Mouse (Mus musculus): ENCODE measurements around the gene Nox4.

Gene Nox4

DNA sequence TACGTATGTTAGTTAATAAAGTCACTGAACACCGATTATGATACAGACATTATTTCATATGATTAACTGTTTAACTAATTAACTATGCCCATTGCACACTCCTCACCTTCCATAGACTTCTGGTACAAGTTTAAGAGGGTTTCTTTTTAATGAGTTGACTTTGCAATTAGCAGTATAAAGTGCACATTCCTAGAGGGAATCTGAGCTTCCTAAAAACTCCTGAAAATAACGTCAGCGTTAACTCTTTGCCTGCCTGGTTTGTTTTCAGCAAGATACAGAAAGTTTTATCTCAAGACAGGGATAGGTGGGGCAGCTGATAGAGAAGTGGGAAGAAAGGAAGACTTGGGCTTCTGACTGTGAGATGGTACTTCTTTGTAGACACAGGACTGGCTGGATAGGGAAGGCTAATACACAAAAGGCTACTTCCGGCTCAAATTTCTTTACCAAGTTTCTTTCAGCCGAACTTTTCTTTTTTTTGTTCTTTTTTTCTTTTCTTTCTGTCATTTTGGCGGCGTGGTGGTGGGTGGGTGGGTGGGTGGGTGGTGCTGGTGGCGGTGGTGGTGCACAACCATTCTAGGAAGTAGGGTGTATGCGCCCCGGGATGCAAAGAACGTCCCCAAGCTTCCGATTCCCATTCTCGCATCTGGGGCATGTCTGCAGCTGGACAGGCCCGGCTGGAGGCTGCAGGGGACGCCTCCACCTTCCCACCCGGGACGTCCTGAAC, at the start of gene Nox4:
Gene Nox4, plus strand, starts transcription at position 241 of the 724 bp plus-strand sequence.
- DNase-seq (ENCODE audit: low spot score): no peak

DNA sequence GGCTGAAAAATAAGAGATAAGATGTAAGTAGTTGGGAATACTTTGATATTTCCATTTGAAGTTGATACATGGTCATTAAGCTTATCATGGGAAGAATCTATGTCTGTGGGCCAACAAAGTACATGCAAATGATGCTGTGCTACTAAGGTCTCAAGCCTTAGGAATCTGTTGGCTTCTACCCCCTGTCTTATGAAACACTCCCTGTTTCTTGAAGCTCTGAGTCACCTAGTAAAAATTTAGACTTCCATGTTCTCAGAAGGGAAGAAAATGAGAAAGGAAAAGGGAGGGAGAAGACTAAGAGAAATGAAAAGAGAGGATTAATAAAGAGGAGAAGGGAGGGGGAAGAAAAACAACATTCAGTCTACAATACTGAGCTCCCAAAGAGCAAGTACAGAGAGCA, 41.1 kb upstream of the Nox4 start:
- no peak for DNase-seq (ENCODE audit: low spot score)

DNA sequence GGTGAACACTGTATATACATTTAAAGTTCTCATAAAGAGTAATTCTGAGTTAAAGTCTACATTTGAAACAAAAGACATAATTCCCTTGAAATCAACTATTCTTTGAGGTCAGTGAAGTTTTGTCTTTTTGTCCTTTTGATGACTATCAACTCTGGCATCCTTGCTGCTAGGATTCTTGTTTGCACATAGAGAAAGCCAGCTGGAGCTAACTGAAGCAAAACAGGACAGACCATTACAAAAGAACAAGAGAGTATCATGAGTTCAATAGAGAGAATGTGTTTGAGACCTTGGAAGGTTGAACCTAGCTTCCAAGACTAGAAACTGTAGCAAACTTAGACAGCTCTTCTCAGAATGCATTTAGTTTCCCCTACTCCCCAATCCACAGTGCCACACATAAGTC, 24.2 kb upstream of the Nox4 start:
- no peak for DNase-seq (ENCODE audit: low spot score)

DNA sequence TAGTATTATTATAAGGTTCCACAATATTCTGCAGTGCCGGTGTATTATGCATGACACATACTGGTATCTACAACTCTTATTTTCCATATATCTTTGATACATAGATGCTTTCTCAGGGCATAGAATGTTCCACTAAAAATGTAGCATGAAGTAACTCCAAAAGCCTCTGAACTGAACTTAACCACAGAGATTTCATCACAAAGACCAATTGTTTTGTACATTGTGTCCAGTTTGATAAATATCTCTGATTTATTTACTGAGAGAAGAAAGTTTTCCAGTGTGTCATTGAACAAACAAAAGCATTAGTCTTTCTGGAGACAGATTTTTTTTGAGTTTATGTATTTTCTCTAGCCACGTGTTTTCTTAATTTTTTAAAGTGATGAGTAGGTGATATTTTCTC, 23.1 kb upstream of the Nox4 start:
- DNase-seq (ENCODE audit: low spot score): no peak

DNA sequence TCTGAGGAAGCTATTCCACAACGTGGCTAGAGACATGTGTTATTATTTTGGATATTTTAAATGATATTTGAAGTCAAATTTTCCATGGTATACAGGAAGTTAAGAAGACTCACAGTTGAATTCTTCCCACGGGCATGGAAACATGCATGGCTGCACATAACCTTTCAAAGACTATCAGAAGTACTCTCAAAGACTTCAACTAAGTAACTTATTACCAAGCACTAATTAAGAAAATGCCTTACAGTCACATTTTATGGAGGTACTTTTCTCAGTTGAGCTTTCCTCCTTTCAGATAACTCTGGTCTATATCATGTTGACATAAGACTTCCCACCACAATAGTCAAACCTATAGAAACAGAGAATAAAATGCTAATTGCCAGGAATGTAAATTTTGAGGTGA, 20.3 kb upstream of the Nox4 start:
- no peak for DNase-seq (ENCODE audit: low spot score)

GRCm38 (mm10) chr7:87227051-87227948, 18.6 kb upstream of the Nox4 start:
- DNase-seq (ENCODE audit: low spot score): no peak

- DNase-seq (ENCODE audit: low spot score): no peak
Observed at GRCm38 (mm10) chr7:87229502-87229901, 16.4 kb upstream of the Nox4 start.

DNA sequence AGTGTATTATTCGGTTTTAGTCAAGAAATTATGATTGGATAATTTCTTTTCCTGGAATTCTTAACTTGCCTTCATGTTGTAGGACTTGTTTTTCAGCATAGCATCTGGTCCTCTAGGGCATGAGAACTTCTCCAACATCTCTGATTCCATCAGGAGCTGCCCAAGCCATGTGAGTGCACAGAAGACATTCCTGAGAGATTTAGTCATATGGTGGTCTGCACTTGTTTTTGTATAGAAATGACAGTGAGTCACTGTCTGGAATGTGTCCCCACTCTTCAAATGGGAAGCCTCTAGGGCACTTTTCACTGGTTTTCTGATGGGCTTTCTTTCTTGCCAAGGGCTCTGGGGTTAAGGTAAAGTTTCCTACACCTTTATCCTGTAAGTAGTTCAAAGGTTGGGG, 4.8 kb upstream of the Nox4 start:
- DNase-seq (ENCODE audit: low spot score): no peak

- peak; percentile 29 for DNase-seq (ENCODE audit: low spot score)
Observed at GRCm38 (mm10) chr7:87246580-87246934, 661 bp downstream of the Nox4 start.

GRCm38 (mm10) chr7:87246940-87247339, 1.0 kb downstream of the Nox4 start:
- no peak for DNase-seq (ENCODE audit: low spot score)

- DNase-seq (ENCODE audit: low spot score): no peak
Observed at GRCm38 (mm10) chr7:87247926-87248325, 2.0 kb downstream of the Nox4 start.

GRCm38 (mm10) chr7:87252071-87252470, 6.2 kb downstream of the Nox4 start:
- no peak for DNase-seq (ENCODE audit: low spot score)

DNA sequence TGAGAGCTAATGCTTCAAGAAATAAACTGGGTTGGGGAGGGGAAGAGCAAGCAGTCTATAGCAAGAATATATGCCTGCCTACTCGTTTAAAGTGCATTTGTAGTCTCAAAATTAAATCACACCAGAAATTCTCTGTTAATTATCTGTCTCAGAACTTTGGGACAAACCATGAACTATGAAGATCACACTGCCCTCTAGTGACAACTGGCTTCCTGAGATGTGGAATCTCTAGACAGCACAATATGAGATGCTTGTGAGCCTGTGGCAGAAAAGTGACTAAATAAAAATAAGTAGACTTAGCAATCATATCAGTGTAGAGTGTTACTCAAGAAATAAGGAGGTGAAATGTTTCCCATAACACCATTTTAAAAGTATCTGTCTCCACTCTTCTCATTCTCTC, 31.3 kb downstream of the Nox4 start:
- no peak for DNase-seq (ENCODE audit: low spot score)

DNA sequence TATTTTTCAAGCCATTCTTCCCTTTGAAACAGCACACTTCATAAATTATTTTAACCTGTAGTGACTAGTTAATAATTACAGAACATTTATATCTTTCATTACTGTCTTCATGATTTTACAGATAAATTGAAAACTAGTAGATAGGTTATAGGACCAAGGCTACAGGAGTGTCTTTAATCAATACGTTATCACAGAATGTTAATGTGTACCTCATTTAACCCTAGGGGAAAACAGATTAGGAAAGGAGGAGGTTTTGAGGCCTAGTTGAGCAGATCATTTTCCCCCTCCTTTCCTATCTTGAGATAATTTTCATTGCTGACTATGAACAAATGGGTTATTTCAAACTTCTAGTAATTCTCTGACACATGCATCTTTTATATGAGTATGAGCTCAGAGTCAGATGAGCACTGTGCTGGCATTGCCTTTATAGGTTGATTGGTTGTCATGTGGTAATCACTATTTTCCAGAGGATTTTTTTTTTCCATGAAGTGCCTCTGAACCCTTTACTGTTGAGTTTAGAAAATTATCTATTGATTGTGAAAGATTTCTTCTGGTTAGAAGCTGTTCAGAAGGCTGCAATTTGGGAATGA, 57.9 kb downstream of the Nox4 start:
- no peak for DNase-seq (ENCODE audit: low spot score)

DNA sequence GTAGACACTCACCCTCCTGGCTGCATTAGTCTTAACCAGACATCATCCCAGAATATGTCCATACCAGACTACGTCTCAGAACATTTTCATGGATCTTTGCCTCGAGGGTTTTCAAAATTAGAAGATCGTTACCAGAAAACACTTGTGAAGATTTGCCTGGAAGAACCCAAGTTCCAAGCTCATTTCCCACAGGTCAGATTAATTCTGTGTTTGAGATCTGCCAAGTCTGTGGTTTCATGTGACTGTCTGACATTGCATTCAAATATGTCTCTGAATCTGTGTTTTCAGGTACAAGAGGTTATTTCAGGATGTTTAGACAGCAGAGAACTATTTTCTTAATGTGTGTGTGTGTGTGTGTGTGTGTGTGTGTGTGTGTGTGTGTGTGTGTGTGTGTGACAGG, 75.7 kb downstream of the Nox4 start:
- no peak for DNase-seq (ENCODE audit: low spot score)

GRCm38 (mm10) chr7:87322085-87322484, 76.2 kb downstream of the Nox4 start:
- DNase-seq (ENCODE audit: low spot score): no peak

DNA sequence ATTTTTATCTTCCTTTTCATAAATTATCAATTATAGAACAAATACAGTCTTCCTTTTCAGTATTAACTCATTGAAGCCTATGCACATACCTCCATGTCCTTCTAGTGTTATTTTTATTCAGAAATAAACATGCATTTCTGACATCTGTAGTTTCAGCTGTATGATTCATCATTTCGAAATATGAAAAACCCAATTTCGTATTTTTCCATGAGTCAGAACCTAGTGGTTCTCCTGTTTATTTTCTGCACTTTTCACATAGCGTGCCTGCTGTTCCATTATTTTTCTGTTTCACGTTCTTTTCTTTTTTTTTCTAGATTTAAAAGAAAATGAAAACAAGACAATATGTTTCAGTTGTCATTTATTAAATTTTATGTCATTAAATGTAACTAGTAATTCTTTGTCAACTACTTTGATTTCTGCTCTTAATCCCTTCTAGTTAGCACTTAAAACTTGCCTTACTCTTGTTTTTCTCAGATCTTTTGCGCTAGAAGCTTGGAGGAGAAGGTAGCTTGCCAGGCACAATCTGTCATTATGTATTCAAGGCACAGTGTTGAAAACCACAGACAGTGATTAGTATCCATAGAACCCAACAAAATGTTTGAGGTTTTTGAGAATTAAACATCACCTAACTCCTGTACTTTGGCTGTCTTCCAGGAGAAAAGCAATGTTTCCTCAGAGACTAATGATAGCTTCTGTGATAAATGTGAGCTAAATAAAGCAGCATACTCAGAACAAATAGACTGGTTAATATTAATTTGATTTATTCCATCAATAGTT, 85.1 kb downstream of the Nox4 start:
- no peak for DNase-seq (ENCODE audit: low spot score)

- no peak for DNase-seq (ENCODE audit: low spot score)
Observed at GRCm38 (mm10) chr7:87345598-87345997, 99.7 kb downstream of the Nox4 start.

DNA sequence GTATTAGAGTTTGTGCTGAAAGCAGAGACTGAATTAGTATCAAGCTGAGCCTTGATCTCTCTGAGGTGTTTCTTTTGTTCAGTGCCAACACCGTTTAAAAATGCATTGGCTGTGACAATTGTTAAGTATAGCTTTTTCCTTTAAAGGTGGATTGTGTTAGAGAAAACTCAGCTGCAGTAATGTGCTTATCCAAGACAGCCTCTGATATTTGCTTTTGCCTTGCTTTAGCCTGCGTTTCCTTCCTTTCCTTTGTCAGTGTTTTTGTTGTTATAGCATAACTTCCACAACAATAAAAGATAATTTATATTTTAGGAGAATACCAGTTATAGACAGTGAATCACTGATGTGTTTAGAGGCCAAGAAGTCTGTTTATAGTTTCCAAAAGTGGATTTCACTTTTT, 106.9 kb downstream of the Nox4 start:
- DNase-seq (ENCODE audit: low spot score): no peak

DNA sequence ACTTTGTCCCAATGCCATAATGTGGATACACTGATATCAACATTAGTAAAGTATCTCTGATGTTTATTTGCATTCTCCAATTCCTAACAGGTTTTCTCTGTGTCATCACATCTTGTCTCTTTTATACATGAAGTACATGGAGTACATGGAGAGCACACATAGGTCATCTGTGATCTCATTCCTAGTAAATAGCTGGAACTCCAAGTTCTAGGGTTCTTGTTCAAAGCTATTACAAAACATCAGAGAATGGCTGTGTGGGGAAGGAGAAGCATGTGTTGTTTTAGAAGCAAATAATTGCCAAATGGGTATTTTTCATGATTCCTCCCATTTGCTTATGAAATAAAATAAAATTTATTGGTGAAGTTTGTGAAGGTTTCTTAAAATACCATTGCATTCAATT, 121.9 kb downstream of the Nox4 start:
- no peak for DNase-seq (ENCODE audit: low spot score)

GRCm38 (mm10) chr7:87369131-87369530, 123.2 kb downstream of the Nox4 start:
- no peak for DNase-seq (ENCODE audit: low spot score)

DNA sequence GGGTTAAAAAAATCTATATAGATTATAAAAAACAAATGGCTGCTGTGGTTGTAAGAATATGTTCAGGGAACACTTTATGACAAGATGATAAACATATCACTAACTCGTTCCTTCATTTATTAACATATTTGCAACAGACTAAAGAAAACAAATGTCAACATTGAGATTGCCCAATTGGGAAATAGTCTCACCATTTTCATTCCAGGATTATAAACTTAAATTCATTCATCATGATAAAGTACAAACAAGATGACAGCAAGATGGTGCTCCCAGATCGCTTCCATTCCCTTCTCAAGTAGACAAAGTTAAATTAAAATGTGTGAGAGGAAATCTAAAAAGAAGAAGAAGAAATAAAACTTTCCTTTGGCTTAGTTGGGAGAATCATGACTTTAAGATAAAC, 124.9 kb downstream of the Nox4 start:
- DNase-seq (ENCODE audit: low spot score): no peak
